Mouse (Mus musculus) forebrain, embryonic 12.5 days (tissue): ENCODE measurements around the gene Ttc7b. TPM values are rescaled to one million over a fixed set of nuclear protein-coding genes. Genes with fewer than 3 reads are reported as not detected.

Experiments used
- ATAC-seq: fragments of 200-750 bp; cut with Nextera tagmentation; 2 replicates; pipeline ENCODE4 v1.8.0; 2017; ENCODE audit warnings: moderate TSS enrichment; ENCODE audit not compliant: low FRiP score
- H3K27ac ChIP-seq: fragments of 300-500 bp; sonication (generic); 2 replicates; pipeline ENCODE4 v1.5.1; 2016; ENCODE audit warnings: mild to moderate bottlenecking
- H3K27me3 ChIP-seq: fragments of 300-500 bp; sonication (generic); 2 replicates; pipeline ENCODE4 v1.6.1; 2016; ENCODE audit warnings: mild to moderate bottlenecking
- H3K36me3 ChIP-seq: fragments of 300-500 bp; sonication (generic); replicated peaks from 2 replicates; pipeline ENCODE4 v1.6.1; 2016; ENCODE audit warnings: mild to moderate bottlenecking
- H3K4me1 ChIP-seq: fragments of 300-500 bp; sonication (generic); 2 replicates; pipeline ENCODE4 v1.6.1; 2016
- H3K4me2 ChIP-seq: fragments of 300-500 bp; sonication (generic); 2 replicates; pipeline ENCODE4 v1.6.1; 2016; ENCODE audit warnings: mild to moderate bottlenecking, moderate library complexity
- H3K4me3 ChIP-seq: fragments of 300-500 bp; sonication (generic); replicated peaks from 2 replicates; pipeline ENCODE4 v1.5.1; 2016; ENCODE audit warnings: mild to moderate bottlenecking
- H3K9ac ChIP-seq: fragments of 300-500 bp; sonication (generic); 2 replicates; pipeline ENCODE4 v1.6.1; 2016; ENCODE audit warnings: mild to moderate bottlenecking
- H3K9me3 ChIP-seq: fragments of 300-500 bp; sonication (generic); 2 replicates; pipeline ENCODE4 v1.6.1; 2016
- WGBS: fragments of 180-500 bp; shearing (Covaris S2); methylation state at CpG from one replicate; pipeline ENCODE4 v1.1.7; 2016; 5-methylcytosine and 5-hydroxymethylcytosine counted together
- polyA plus RNA-seq: library from polyadenylated mRNA; unstranded; fragments of >200 nt; fragmentation: Nextera tagmentation; extraction: Ambion mirVana; gene quantifications from 2 replicates; pipeline ENCODE4 v1.2.1, GENCODE M21; 2016

Ttc7b gene
- polyA plus RNA-seq, 1 experiment from 2014 or later, result 5.8 TPM

DNA sequence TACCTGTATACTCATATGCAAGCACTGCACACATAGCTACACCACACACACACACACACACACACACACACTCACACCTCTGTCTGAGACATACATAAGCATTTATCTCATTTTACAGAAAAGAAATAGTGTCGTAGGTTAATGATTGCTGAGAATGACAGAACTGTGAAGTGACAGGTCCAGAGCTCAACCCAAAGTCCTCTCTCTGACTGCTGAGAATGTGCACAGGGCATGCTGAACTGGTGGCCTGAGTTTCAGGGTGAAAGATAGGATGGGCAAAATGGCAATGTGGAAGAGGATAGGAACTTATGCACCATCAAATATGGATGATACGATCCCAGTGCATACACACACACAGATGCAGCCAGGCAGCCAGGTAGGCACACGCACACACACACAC, 120.5 kb downstream of the Ttc7b start:
- ATAC-seq, result no peak
- Histone ChIP-seq H3K27me3 (no peaks in the 10 kb centered on the region), H3K4me1 (peaks cover 15% of the 10 kb centered on the region), H3K9ac (no peak overlapping the region), H3K9me3 (no peaks in the 10 kb centered on the region), H3K4me2 (no peak overlapping the region), H3K36me3 (peaks cover 8% of the 10 kb centered on the region), H3K4me3 (no peak overlapping the region), H3K27ac (no peak overlapping the region)
- 93% methylated on average over 3 of the region's 3 CpGs for WGBS

DNA sequence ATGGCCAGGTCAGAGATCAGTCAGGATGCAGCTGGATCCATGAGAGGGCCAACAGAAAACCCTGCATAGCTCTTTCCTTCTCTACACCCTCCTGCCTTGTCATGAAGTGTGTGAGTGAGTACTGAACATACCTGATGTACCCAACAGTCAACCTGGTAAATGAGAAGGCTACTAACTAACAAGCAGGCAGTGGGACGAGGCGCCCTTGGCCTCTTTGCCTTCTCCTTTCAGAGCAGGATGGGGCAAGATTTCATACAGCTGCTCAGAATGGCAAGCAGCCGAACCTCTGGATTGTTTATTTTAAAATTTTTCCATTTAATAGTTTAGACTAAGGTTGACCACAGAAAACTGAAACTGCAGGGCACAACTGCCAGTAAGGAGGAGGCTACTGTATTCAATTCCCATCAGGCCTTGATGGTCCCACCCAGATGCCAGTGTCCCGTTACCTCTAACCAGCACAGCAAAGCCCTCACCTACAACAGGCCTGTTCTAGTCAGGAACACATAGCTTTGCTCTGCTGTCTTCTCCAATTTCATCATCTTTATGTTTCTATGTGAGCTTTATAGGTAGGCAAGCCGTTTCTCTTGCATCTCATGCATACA, 121.4 kb downstream of the Ttc7b start:
- H3K4me2 ChIP-seq, result no peak overlapping the region
- peaks cover 17% of the 10 kb centered on the region for H3K36me3 ChIP-seq
- H3K4me3 ChIP-seq, result no peak overlapping the region
- 92% methylated on average over 5 of the region's 5 CpGs for WGBS
- H3K4me1 ChIP-seq, result peaks cover 15% of the 10 kb centered on the region
- no peak overlapping the region for H3K27ac ChIP-seq
- ATAC-seq, result no peak
- no peak overlapping the region for H3K9ac ChIP-seq
- H3K27me3 ChIP-seq, result no peaks in the 10 kb centered on the region
- no peaks in the 10 kb centered on the region for H3K9me3 ChIP-seq

DNA sequence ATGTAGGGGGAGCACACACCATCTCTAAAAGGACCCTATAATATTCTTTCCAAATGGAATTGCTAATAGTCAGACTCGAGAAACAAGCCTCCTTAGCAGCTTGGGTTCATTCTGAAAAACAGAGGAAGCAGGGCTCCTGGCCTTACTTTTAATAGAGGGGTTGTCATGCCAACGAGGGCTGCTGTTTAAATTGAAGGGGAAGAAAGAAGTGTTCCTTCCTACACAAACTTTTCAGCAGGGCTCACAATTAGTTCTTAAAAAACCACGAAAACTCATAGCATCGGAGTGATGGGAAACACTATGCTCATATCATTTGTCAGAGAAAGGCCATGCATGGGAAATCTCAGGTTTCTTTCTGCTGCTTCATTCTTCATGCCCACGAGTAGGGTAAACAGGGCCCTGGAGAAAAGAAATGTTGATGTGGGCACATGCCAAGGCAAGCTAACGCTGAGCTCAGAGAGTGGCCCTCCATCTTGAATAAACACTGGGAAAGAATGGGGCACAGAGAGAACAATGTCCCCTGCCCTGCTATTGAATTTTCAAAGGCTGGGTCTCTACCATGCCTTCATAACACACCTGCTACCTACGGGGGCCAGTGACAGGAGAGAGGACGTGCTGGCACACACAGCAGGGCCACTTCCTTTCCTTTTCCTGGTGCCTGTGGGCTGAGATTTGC, 122.2 kb downstream of the Ttc7b start:
- H3K4me2 ChIP-seq, result no peak overlapping the region
- no peak overlapping the region for H3K9ac ChIP-seq
- no peaks in the 10 kb centered on the region for H3K27me3 ChIP-seq
- H3K4me3 ChIP-seq, result no peak overlapping the region
- ATAC-seq, result no peak
- 50% methylated on average over 8 of the region's 8 CpGs for WGBS
- H3K36me3 ChIP-seq, result peaks cover 18% of the 10 kb centered on the region
- H3K9me3 ChIP-seq, result no peaks in the 10 kb centered on the region
- peaks cover 15% of the 10 kb centered on the region for H3K4me1 ChIP-seq
- peak overlapping the region; percentile 61 for H3K27ac ChIP-seq

GRCm38 (mm10) chr12:100397432-100398146, 123.0 kb downstream of the Ttc7b start:
- no peak overlapping the region for H3K4me3 ChIP-seq
- no peak overlapping the region for H3K4me2 ChIP-seq
- no peaks in the 10 kb centered on the region for H3K9me3 ChIP-seq
- peaks cover 15% of the 10 kb centered on the region for H3K4me1 ChIP-seq
- ATAC-seq, result no peak
- 83% methylated on average over 15 of the region's 15 CpGs for WGBS
- peaks cover 18% of the 10 kb centered on the region for H3K36me3 ChIP-seq
- 0 out of 2 replicates have a peak overlapping the region, but pooled peaks have one; percentile 5 for H3K27ac ChIP-seq
- H3K27me3 ChIP-seq, result no peaks in the 10 kb centered on the region
- no peak overlapping the region for H3K9ac ChIP-seq

DNA sequence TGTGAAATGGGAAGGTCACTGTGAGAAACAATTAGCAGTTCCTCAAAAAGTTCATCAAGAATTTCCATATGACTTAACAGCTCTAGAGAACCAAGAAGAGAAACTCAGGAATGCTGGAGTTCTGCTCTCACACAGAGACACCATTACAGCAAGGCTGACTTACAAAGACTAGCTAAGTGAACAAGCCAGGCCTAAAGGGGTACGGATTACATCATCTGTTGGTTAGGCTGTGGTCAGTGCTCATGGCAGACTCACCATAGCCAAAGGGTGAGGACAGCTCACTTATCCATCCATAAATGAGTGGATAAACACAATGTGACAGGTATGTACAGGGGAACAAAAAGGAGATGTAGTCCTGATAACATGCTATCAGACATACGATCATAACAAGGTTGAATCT, 123.8 kb downstream of the Ttc7b start:
- H3K9ac ChIP-seq, result no peak overlapping the region
- peaks cover 20% of the 10 kb centered on the region for H3K36me3 ChIP-seq
- H3K4me1 ChIP-seq, result peaks cover 15% of the 10 kb centered on the region
- H3K27ac ChIP-seq, result no peak overlapping the region
- 86% methylated on average over 2 of the region's 2 CpGs for WGBS
- no peak for ATAC-seq
- H3K27me3 ChIP-seq, result no peaks in the 10 kb centered on the region
- H3K9me3 ChIP-seq, result no peaks in the 10 kb centered on the region
- no peak overlapping the region for H3K4me3 ChIP-seq
- H3K4me2 ChIP-seq, result no peak overlapping the region

DNA sequence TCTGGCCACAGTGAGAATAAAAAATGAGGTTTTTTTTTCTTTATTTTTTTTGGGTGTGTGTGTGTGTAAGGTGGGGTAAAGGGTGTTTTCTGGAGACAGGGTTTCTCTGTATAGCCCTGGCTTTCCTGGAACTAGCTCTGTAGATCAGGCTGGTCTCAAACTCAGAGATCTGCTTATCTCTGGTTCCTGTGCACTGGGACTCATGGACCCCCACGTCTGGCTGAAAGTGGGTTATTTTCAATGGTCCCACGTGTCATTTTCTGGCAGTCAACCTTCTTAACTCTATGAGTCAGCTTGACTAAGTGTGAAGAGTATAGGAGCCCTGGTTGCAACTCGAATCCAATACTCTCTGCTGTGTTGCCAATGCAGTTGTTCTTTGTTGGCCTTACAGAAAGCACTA, 127.1 kb downstream of the Ttc7b start:
- no peak overlapping the region for H3K27ac ChIP-seq
- no peak overlapping the region for H3K4me3 ChIP-seq
- H3K4me1 ChIP-seq, result peaks cover 17% of the 10 kb centered on the region
- H3K4me2 ChIP-seq, result no peak overlapping the region
- WGBS, result 86% methylated on average over 3 of the region's 3 CpGs
- ATAC-seq, result no peak
- H3K36me3 ChIP-seq, result peaks cover 19% of the 10 kb centered on the region; the same call in 1 of the 2 replicates
- no peak overlapping the region for H3K9ac ChIP-seq
- H3K27me3 ChIP-seq, result no peaks in the 10 kb centered on the region
- no peaks in the 10 kb centered on the region for H3K9me3 ChIP-seq

DNA sequence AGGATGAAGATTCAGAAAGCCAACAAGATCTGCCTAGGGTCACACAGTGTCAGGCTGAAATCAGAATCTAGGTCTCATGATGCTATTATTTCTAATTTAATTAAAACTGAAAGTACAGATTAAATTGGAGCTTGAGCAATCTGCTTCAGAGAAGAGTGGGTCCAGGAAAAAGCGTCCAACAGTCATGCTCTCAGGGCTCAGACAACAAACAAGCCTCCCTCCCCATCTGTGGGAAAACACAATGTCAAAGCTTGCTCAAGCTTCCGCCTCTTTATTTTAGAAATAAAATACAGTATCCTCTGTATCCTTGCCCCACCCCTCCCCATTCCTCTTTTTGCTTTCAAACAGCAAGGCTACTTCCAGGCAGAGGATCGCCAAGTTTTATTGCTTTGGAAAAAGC, 127.5 kb downstream of the Ttc7b start:
- 90% methylated on average over 3 of the region's 3 CpGs for WGBS
- Histone ChIP-seq H3K4me3 (no peak overlapping the region), H3K9ac (no peak overlapping the region), H3K27me3 (no peaks in the 10 kb centered on the region), H3K27ac (no peak overlapping the region), H3K36me3 (peaks cover 19% of the 10 kb centered on the region; the same call in 1 of the 2 replicates), H3K9me3 (no peaks in the 10 kb centered on the region), H3K4me1 (peaks cover 13% of the 10 kb centered on the region), H3K4me2 (no peak overlapping the region)
- no peak for ATAC-seq

GRCm38 (mm10) chr12:100392466-100392865, 128.2 kb downstream of the Ttc7b start:
- Histone ChIP-seq H3K27me3 (no peaks in the 10 kb centered on the region), H3K27ac (no peak overlapping the region), H3K9me3 (no peaks in the 10 kb centered on the region), H3K4me1 (peaks cover 9% of the 10 kb centered on the region), H3K4me2 (no peak overlapping the region), H3K9ac (no peak overlapping the region), H3K4me3 (no peak overlapping the region), H3K36me3 (peaks cover 19% of the 10 kb centered on the region; the same call in 1 of the 2 replicates)
- 73% methylated on average over 5 of the region's 5 CpGs for WGBS
- ATAC-seq, result no peak

DNA sequence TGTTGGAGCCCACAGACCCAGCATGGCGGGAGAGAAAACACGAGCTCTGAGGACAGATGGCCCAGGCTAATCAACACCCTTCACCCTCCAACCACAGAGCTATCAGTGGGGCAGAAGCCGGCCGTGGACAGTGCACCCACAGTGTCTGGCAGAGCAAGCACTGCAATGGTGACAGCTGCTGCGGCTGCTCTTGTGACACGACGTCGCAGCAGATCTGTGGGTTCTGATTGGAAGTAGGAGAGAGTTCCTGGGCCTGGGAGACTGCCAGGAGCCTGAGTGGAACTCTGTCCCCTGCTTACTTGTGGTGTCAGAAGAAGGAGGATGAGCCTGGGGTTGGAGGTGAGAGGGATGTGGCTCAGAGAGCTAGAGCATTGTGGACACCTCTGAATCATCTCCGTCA, 128.7 kb downstream of the Ttc7b start:
- Histone ChIP-seq H3K27me3 (no peaks in the 10 kb centered on the region), H3K9ac (no peak overlapping the region), H3K4me3 (no peak overlapping the region), H3K4me1 (peaks cover 9% of the 10 kb centered on the region), H3K27ac (no peak overlapping the region), H3K4me2 (no peak overlapping the region), H3K36me3 (peaks cover 23% of the 10 kb centered on the region; the same call in 1 of the 2 replicates), H3K9me3 (no peaks in the 10 kb centered on the region)
- ATAC-seq, result no peak
- 93% methylated on average over 9 of the region's 9 CpGs for WGBS

DNA sequence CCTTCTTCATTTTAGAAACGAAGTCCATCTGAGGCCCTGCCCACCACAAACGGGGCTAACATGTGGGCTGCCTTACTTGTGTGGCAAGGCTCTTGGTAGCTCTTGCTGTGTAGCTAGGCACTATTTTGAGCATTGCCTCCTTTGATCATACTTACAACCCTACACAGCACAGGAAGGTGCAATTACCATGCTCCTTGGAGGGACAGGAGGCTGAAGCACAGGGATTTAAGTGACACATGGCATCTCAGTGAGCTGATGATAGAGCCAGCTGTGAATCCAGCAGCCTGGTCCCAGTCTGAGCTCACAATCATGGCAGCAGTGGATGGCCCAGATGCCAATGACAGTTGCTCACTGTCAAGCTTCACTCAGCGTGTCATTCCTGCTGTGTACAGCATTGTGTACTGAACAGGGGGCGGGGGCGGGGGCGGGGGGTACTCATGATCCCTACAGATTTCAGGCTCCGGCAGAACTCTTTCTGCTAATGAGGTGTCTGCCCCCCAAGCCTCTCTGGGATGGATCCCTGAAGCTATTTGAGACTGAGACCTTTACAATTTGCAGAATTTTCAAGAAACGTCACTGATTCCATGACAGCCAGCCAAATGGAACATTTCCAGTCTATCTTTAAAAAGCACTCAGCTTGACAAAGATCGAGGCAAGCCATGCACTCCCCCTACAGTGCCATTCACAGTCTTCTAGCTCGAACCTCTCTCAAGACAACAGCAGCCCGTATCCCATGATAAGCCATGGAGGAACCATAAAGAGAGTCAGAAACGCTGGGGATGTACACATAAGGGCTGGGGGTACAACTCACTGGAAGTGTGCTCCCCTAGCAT, 130.5 kb downstream of the Ttc7b start:
- no peak overlapping the region for H3K27ac ChIP-seq
- no peaks in the 10 kb centered on the region for H3K9me3 ChIP-seq
- H3K36me3 ChIP-seq, result peaks cover 33% of the 10 kb centered on the region
- H3K27me3 ChIP-seq, result no peaks in the 10 kb centered on the region
- no peak overlapping the region for H3K4me2 ChIP-seq
- peaks cover 9% of the 10 kb centered on the region for H3K4me1 ChIP-seq
- no peak for ATAC-seq
- H3K9ac ChIP-seq, result no peak overlapping the region
- WGBS, result 63% methylated on average over 12 of the region's 12 CpGs
- H3K4me3 ChIP-seq, result no peak overlapping the region

- Histone ChIP-seq H3K9ac (no peak overlapping the region), H3K4me1 (peaks cover 9% of the 10 kb centered on the region; the same call in 1 of the 2 replicates), H3K27me3 (no peaks in the 10 kb centered on the region), H3K4me3 (no peak overlapping the region), H3K9me3 (no peaks in the 10 kb centered on the region), H3K4me2 (no peak overlapping the region), H3K36me3 (peaks cover 46% of the 10 kb centered on the region), H3K27ac (no peak overlapping the region)
- no peak for ATAC-seq
- 87% methylated on average over 3 of the region's 3 CpGs for WGBS
Observed at GRCm38 (mm10) chr12:100386259-100386658, 134.4 kb downstream of the Ttc7b start.

- H3K4me2 ChIP-seq, result no peak overlapping the region
- H3K9me3 ChIP-seq, result no peaks in the 10 kb centered on the region
- no peak for ATAC-seq
- no peak overlapping the region for H3K9ac ChIP-seq
- no peak overlapping the region for H3K27ac ChIP-seq
- peaks cover 43% of the 10 kb centered on the region for H3K36me3 ChIP-seq
- H3K4me1 ChIP-seq, result 0 out of 2 replicates have a peak, but pooled peaks cover 2% of the 10 kb centered on the region
- no peaks in the 10 kb centered on the region for H3K27me3 ChIP-seq
- H3K4me3 ChIP-seq, result no peak overlapping the region
Observed at GRCm38 (mm10) chr12:100382526-100382925, 138.1 kb downstream of the Ttc7b start.
